In the genomic region with DNA sequence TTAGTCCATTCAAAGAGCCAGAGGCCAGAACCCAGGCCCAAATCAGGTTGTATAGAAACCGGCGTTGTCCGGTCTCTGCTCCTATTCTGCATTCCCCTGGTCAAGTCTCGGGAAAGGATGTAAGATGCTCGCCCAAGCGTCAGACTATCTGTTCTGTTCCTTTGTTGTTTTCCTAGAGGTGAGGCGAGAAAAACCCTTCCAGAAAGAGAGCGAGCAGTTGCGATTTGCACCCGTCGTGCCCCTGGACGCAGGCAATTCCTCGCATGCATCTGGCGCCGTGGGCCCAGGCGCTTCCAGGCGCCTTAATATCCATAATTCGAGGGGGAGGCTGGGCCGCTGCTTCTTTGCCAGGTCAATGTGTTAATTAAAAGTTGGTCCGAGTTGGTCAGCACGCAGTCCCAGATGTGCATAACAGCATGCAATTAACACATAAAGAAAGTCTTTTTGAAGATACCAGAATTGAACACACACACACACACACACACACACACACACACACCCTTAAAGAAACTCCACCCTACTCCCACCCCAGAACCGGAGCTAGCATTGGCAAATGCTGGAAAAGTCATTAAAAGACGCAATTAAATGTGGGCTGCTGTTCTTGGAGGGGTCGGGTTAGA, we compare ENCODE assay signal across 8 mouse cellular contexts. TPM values are rescaled to one million over a fixed set of nuclear protein-coding genes. Genes with fewer than 3 reads are reported as not detected.
A peak's percentile ranks its signal among the peaks of the same experiment; 100 is the strongest.
DNase-seq lines count a peak whose midpoint lies in the region; ATAC-seq and TF ChIP-seq lines count a peak whose summit lies in the region.

No protein-coding gene starts in this region.

- H3K4me3 ChIP-seq in heart, postnatal 0 days (ENCODE audit: low read depth, low read length), result peak overlapping the region; percentile 31
- H3K4me3 ChIP-seq in embryonic facial prominence, embryonic 11.5 days (ENCODE audit: low read depth, low read length), result 0 out of 2 replicates have a peak overlapping the region, but pooled peaks have one; percentile 3
- H3K4me3 ChIP-seq in hindbrain, postnatal 0 days (ENCODE audit: low read length), result peak overlapping the region; percentile 28
- H3K4me3 ChIP-seq in neural tube, embryonic 11.5 days (ENCODE audit: low read depth, low read length), result peak overlapping the region; percentile 16; the same call in 1 of the 2 replicates

- no peak for ATAC-seq in heart, postnatal 0 days (ENCODE audit: insufficient read depth, low read depth)
- no peak for ATAC-seq in embryonic facial prominence, embryonic 11.5 days (replicated peaks; ENCODE audit: insufficient number of reproducible peaks, low FRiP score, low TSS enrichment, low read depth)
- ATAC-seq in hindbrain, postnatal 0 days, result no peak
- ATAC-seq in neural tube, embryonic 11.5 days (ENCODE audit: insufficient read depth, low FRiP score, low TSS enrichment), result no peak

- peaks cover 4% of the 10 kb centered on the region; the same call in 1 of the 2 replicates for H3K9me3 ChIP-seq in heart, postnatal 0 days (replicated peaks; ENCODE audit: control insufficient read depth, low read length)
- peaks cover 3% of the 10 kb centered on the region; the same call in 1 of the 2 replicates for H3K9me3 ChIP-seq in embryonic facial prominence, embryonic 11.5 days (replicated peaks; ENCODE audit: control insufficient read depth, low read length)
- no peaks in the 10 kb centered on the region for H3K9me3 ChIP-seq in hindbrain, postnatal 0 days (ENCODE audit: low read length)
- no peaks in the 10 kb centered on the region for H3K9me3 ChIP-seq in neural tube, embryonic 11.5 days (ENCODE audit: control insufficient read depth, low read length)

- TF ChIP-seq CTCF in heart, postnatal 0 days (IDR thresholded peaks at IDR 0.05; ENCODE audit: low read depth), result no peak
- no peak for TF ChIP-seq CTCF in hindbrain, postnatal 0 days (IDR thresholded peaks at IDR 0.05; ENCODE audit: low read depth)

- 70% methylated on average over 24 of the region's 24 CpGs for WGBS in heart, postnatal 0 days
- WGBS in embryonic facial prominence, embryonic 11.5 days, result 3% methylated on average over 24 of the region's 24 CpGs
- 22% methylated on average over 24 of the region's 24 CpGs for WGBS in hindbrain, postnatal 0 days
- WGBS in neural tube, embryonic 11.5 days, result 2% methylated on average over 24 of the region's 24 CpGs

- H3K9ac ChIP-seq in heart, postnatal 0 days (replicated peaks; ENCODE audit: low read depth, low read length), result no peak overlapping the region
- no peak overlapping the region for H3K9ac ChIP-seq in embryonic facial prominence, embryonic 11.5 days (replicated peaks; ENCODE audit: low read length)
- H3K9ac ChIP-seq in hindbrain, postnatal 0 days (replicated peaks; ENCODE audit: low read length), result no peak overlapping the region
- H3K9ac ChIP-seq in neural tube, embryonic 11.5 days (ENCODE audit: low read length), result peak overlapping the region; percentile 6; the same call in 1 of the 2 replicates

- no peak for DNase-seq in heart, postnatal 0 days (ENCODE audit: low spot score)
- no peak for DNase-seq in heart, postnatal 14 days
- peak; percentile 22 for DNase-seq in embryonic facial prominence, embryonic 11.5 days (ENCODE audit: low spot score)
- DNase-seq in hindbrain, postnatal 0 days (ENCODE audit: low spot score), result no peak
- peak; percentile 35 for DNase-seq in neural tube, embryonic 11.5 days (ENCODE audit: low spot score)
- DNase-seq in gastrocnemius, adult 18-20 months (ENCODE audit: low spot score), result no peak
- no peak for DNase-seq in adrenal gland, adult 8-10 months
- no peak for DNase-seq in spleen, adult 12 weeks (ENCODE audit: low spot score)

- intact Hi-C loops in heart, postnatal 14 days (cut with DNase I), result loop anchor here (5.0 kb wide), 1 partner anchor 372 kb away; no protein-coding TSS in a partner anchor

- TF ChIP-seq EP300 in heart, postnatal 0 days (IDR thresholded peaks at IDR 0.05; ENCODE audit: low read depth), result no peak

- H3K36me3 ChIP-seq in heart, postnatal 0 days (replicated peaks; ENCODE audit: control insufficient read depth, insufficient read depth, low read length), result no peaks in the 10 kb centered on the region
- H3K36me3 ChIP-seq in embryonic facial prominence, embryonic 11.5 days (replicated peaks; ENCODE audit: control insufficient read depth, insufficient read depth, low read depth, low read length), result no peaks in the 10 kb centered on the region
- H3K36me3 ChIP-seq in hindbrain, postnatal 0 days (ENCODE audit: insufficient read depth, low read length), result no peaks in the 10 kb centered on the region
- no peaks in the 10 kb centered on the region for H3K36me3 ChIP-seq in neural tube, embryonic 11.5 days (ENCODE audit: control insufficient read depth, insufficient read depth, low read length)

- H3K4me2 ChIP-seq in heart, postnatal 0 days (ENCODE audit: low read depth, low read length), result peak overlapping the region; percentile 57
- H3K4me2 ChIP-seq in embryonic facial prominence, embryonic 11.5 days (ENCODE audit: low read depth, low read length), result no peak overlapping the region
- peak overlapping the region; percentile 60 for H3K4me2 ChIP-seq in hindbrain, postnatal 0 days (ENCODE audit: low read depth, low read length)
- peak overlapping the region; percentile 42 for H3K4me2 ChIP-seq in neural tube, embryonic 11.5 days (ENCODE audit: low read depth)

- peaks cover 51% of the 10 kb centered on the region for H3K27me3 ChIP-seq in heart, postnatal 0 days (ENCODE audit: control insufficient read depth, insufficient read depth, low read length)
- peaks cover 40% of the 10 kb centered on the region for H3K27me3 ChIP-seq in embryonic facial prominence, embryonic 11.5 days (ENCODE audit: control insufficient read depth, insufficient read depth, low read length)
- H3K27me3 ChIP-seq in hindbrain, postnatal 0 days (ENCODE audit: insufficient read depth, low read length), result peaks cover 21% of the 10 kb centered on the region
- peaks cover 60% of the 10 kb centered on the region for H3K27me3 ChIP-seq in neural tube, embryonic 11.5 days (ENCODE audit: control insufficient read depth, insufficient read depth, low read length)

- H3K27ac ChIP-seq in heart, postnatal 0 days (ENCODE audit: low read depth), result no peak overlapping the region
- no peak overlapping the region for H3K27ac ChIP-seq in embryonic facial prominence, embryonic 11.5 days (replicated peaks; ENCODE audit: low read depth, low read length)
- H3K27ac ChIP-seq in hindbrain, postnatal 0 days, result no peak overlapping the region
- H3K27ac ChIP-seq in neural tube, embryonic 11.5 days (ENCODE audit: low read depth, low read length), result no peak overlapping the region

- peaks cover 11% of the 10 kb centered on the region; the same call in 1 of the 2 replicates for H3K4me1 ChIP-seq in heart, postnatal 0 days (ENCODE audit: control insufficient read depth, insufficient read depth)
- H3K4me1 ChIP-seq in embryonic facial prominence, embryonic 11.5 days (ENCODE audit: control insufficient read depth, insufficient read depth, low read length), result no peaks in the 10 kb centered on the region; the same call in none of the 2 replicates
- peaks cover 13% of the 10 kb centered on the region; the same call in 1 of the 2 replicates for H3K4me1 ChIP-seq in hindbrain, postnatal 0 days (ENCODE audit: insufficient read depth, low read length)
- H3K4me1 ChIP-seq in neural tube, embryonic 11.5 days (ENCODE audit: control insufficient read depth, insufficient read depth, low read length), result peaks cover 25% of the 10 kb centered on the region

RNA-seq across cellular contexts. Expression of a gene that starts 3.8 kb away (rescaled TPM):
- 16.8 and 23.1 TPM in 2 replicates for total RNA-seq in heart, postnatal 0 days (2014; rRNA removed; ENCODE audit: low replicate concordance)
- polyA plus RNA-seq in heart, postnatal 0 days (2015; fragmentation: Nextera tagmentation; extraction: Ambion mirVana), result 11.5 and 11.9 TPM in 2 replicates
- 10 to 100 TPM; 35.6 to 36.4 TPM for total RNA-seq in heart, postnatal 14 days (2021)
- 1.5 and 2.2 TPM in 2 replicates for polyA plus RNA-seq in embryonic facial prominence, embryonic 11.5 days (2014; fragmentation: Nextera tagmentation; extraction: Ambion mirVana)
- 41.6 and 51.6 TPM in 2 replicates for total RNA-seq in hindbrain, postnatal 0 days (2014; rRNA removed)
- 25.7 and 28.0 TPM in 2 replicates for polyA plus RNA-seq in hindbrain, postnatal 0 days (2015; fragmentation: Nextera tagmentation; extraction: Ambion mirVana)
- 12.5 and 12.7 TPM in 2 replicates for polyA plus RNA-seq in neural tube, embryonic 11.5 days (2014; fragmentation: Nextera tagmentation; extraction: Ambion mirVana)
- 10 to 100 TPM; 19.7 to 34.8 TPM for total RNA-seq in gastrocnemius, adult 18-20 months (2021)
- 10 to 100 TPM; 10.0 to 30.1 (median 15.7) TPM for total RNA-seq in adrenal gland, adult 8-10 months (2022)

Comparison
In these comparisons a context has a peak if more than half of its experiments do, and no peak if none do; other contexts are left out.
1. DNase-seq: peak in embryonic facial prominence, embryonic 11.5 days (single experiment) and neural tube, embryonic 11.5 days (single experiment); none in heart, postnatal 0 days (single experiment), heart, postnatal 14 days (0 of 2), hindbrain, postnatal 0 days (single experiment), gastrocnemius, adult 18-20 months (single experiment), adrenal gland, adult 8-10 months (single experiment) and spleen, adult 12 weeks (single experiment).
2. Peak in every context shown above with its lines, with median percentiles within 50 percentile points of each other: H3K4me3 ChIP-seq.